Mouse (Mus musculus) MEL-GATA-1-ER (cell line): ENCODE measurements around the gene Castor2.
A peak's percentile ranks its signal among the peaks of the same experiment; 100 is the strongest.

Source experiments
- DNase-seq: peaks from one replicate; pipeline ENCODE4 v3.0.0-alpha.2; 2012; ENCODE audit warnings: low read depth; ENCODE audit errors: extremely low read depth

Gene Castor2

GRCm38 (mm10) chr5:134155916-134156466 is 56.5 kb downstream of the Castor2 start:
- DNase-seq, result no peak

- no peak for DNase-seq
Observed at GRCm38 (mm10) chr5:134164688-134165087, 65.2 kb downstream of the Castor2 start.

GRCm38 (mm10) chr5:134166642-134167041 is 67.1 kb downstream of the Castor2 start:
- DNase-seq, result no peak

GRCm38 (mm10) chr5:134168033-134168432 is 68.5 kb downstream of the Castor2 start:
- no peak for DNase-seq

GRCm38 (mm10) chr5:134169231-134169630 is 69.7 kb downstream of the Castor2 start:
- no peak for DNase-seq

- DNase-seq, result no peak
Observed at GRCm38 (mm10) chr5:134170167-134170566, 70.7 kb downstream of the Castor2 start.

GRCm38 (mm10) chr5:134173206-134173605 is 73.7 kb downstream of the Castor2 start:
- DNase-seq, result peak; percentile 66

GRCm38 (mm10) chr5:134175696-134176095 is 76.2 kb downstream of the Castor2 start:
- no peak for DNase-seq

GRCm38 (mm10) chr5:134176169-134176881 is 76.8 kb downstream of the Castor2 start, which contains the start of gene Rcc1l:
TSS of gene Rcc1l (minus strand) at chr5:134176774.
- peak; percentile 96 for DNase-seq

GRCm38 (mm10) chr5:134178536-134178935 is 79.0 kb downstream of the Castor2 start:
- DNase-seq, result no peak

GRCm38 (mm10) chr5:134179871-134180270 is 80.4 kb downstream of the Castor2 start:
- DNase-seq, result peak; percentile 89

- no peak for DNase-seq
Observed at GRCm38 (mm10) chr5:134182172-134182571, 82.7 kb downstream of the Castor2 start.

- no peak for DNase-seq
Observed at GRCm38 (mm10) chr5:134182735-134183134, 83.2 kb downstream of the Castor2 start.

GRCm38 (mm10) chr5:134183162-134183561 is 83.7 kb downstream of the Castor2 start:
- DNase-seq, result peak; percentile 47

- DNase-seq, result peak; percentile 97
Observed at GRCm38 (mm10) chr5:134183880-134184808, 84.6 kb downstream of the Castor2 start, which contains the start of gene Gtf2ird2. TSS of gene Gtf2ird2 (plus strand) at chr5:134184019.

- no peak for DNase-seq
Observed at GRCm38 (mm10) chr5:134186059-134186458, 86.5 kb downstream of the Castor2 start.

- peak; percentile 77 for DNase-seq
Observed at GRCm38 (mm10) chr5:134186961-134187731, 87.6 kb downstream of the Castor2 start.

- DNase-seq, result no peak
Observed at GRCm38 (mm10) chr5:134188571-134188970, 89.1 kb downstream of the Castor2 start.

GRCm38 (mm10) chr5:134193664-134194063 is 94.2 kb downstream of the Castor2 start:
- DNase-seq, result no peak
